Mouse (Mus musculus) C2C12 (cell line): ENCODE results near the gene Ccdc120.
A peak's percentile ranks its signal among the peaks of the same experiment; 100 is the strongest.

Source experiments
- CEBPB ChIP-seq: IDR thresholded peaks from one replicate; pipeline ENCODE4 v1.6.1; 2011; ENCODE audit warnings: low read depth, mild to moderate bottlenecking, control low read depth, moderate library complexity
- CTCF ChIP-seq: IDR thresholded peaks from one replicate; pipeline ENCODE4 v1.5.1; 2011; ENCODE audit not compliant: control insufficient read depth, insufficient read depth, insufficient read length
- FOSL1 ChIP-seq: IDR thresholded peaks from one replicate; pipeline ENCODE4 v1.8.0; 2011; ENCODE audit warnings: mild to moderate bottlenecking, low read length; ENCODE audit not compliant: poor library complexity, insufficient read depth, severe bottlenecking
- MAX ChIP-seq: IDR thresholded peaks from one replicate; pipeline ENCODE4 v1.6.1; 2011; ENCODE audit warnings: mild to moderate bottlenecking, control low read depth
- MYOD1 ChIP-seq: IDR thresholded peaks from one replicate; pipeline ENCODE4 v1.6.1; 2011; ENCODE audit warnings: low read depth; ENCODE audit not compliant: control insufficient read depth, insufficient read length
- MYOG ChIP-seq: IDR thresholded peaks from one replicate; pipeline ENCODE4 v1.6.1; 2011; ENCODE audit not compliant: control insufficient read depth, insufficient read length; ENCODE audit errors: extremely low read depth
- USF1 ChIP-seq: IDR thresholded peaks from one replicate; pipeline ENCODE4 v1.6.1; 2011; ENCODE audit warnings: low read depth, mild to moderate bottlenecking, control low read depth, moderate library complexity

- TF ChIP-seq CTCF (no peak), MYOG (no peak), MYOD1 (no peak), CEBPB (peak; percentile 49), MAX (no peak), USF1 (no peak), FOSL1 (no peak)
Measured at GRCm38 (mm10) chrX:7727176-7727575, 23.5 kb downstream of the Ccdc120 start.
